Mouse (Mus musculus): ENCODE data around the gene Tnpo2. TPM values are rescaled to one million over a fixed set of nuclear protein-coding genes. Genes with fewer than 3 reads are reported as not detected.

The Tnpo2 gene
- polyA plus RNA-seq, 1 experiment from 2014 or later: 8.2 TPM

GRCm38 (mm10) chr8:85100076-85100665 lies 63.5 kb downstream of the Tnpo2 start:
- 65% methylated on average over 4 of the region's 4 CpGs for WGBS (ENCODE audit: insufficient replicate concordance)
- TF ChIP-seq CTCF (IDR thresholded peaks at IDR 0.05; ENCODE audit: low read depth): no peak
- no peak for TF ChIP-seq EP300 (IDR thresholded peaks at IDR 0.05; ENCODE audit: low read depth)
- no peak for ATAC-seq
- H3K9me3 ChIP-seq (ENCODE audit: low read length): 0 out of 2 replicates have a peak, but pooled peaks cover 2% of the 10 kb centered on the region
- no peaks in the 10 kb centered on the region for H3K4me1 ChIP-seq (ENCODE audit: insufficient read depth)
- H3K4me3 ChIP-seq (ENCODE audit: low read depth, low read length): no peak overlapping the region
- H3K36me3 ChIP-seq (replicated peaks; ENCODE audit: insufficient read depth, low read length): peaks cover 27% of the 10 kb centered on the region
- H3K27ac ChIP-seq (ENCODE audit: low read depth): no peak overlapping the region
- no peak for DNase-seq
- H3K4me2 ChIP-seq (ENCODE audit: low read depth, low read length): no peak overlapping the region
- H3K9ac ChIP-seq (replicated peaks): no peak overlapping the region
- H3K27me3 ChIP-seq (ENCODE audit: insufficient read depth, low read length): no peaks in the 10 kb centered on the region

Small RNAs within 50 kb of the gene (microRNA-seq; reads per million reads assigned to microRNA genes)
- gene Mir7070: 1.6 reads per million

Other genes with a start within 250 kb of the Tnpo2 start
- 4.7 and 5.4 TPM in 2 replicates for gene Nfix, start 236.6 kb upstream of the Tnpo2 start, polyA plus RNA-seq (2015; fragmentation: Nextera tagmentation; extraction: Ambion mirVana)
- 2.4 and 2.5 TPM in 2 replicates for gene Dand5, start 214.1 kb upstream of the Tnpo2 start, polyA plus RNA-seq (2015; fragmentation: Nextera tagmentation; extraction: Ambion mirVana)
- gene Gadd45gip1, start 205.4 kb upstream of the Tnpo2 start, polyA plus RNA-seq (2015; fragmentation: Nextera tagmentation; extraction: Ambion mirVana): 31.9 and 34.9 TPM in 2 replicates
- 154 and 164 TPM in 2 replicates for gene Rad23a, start 196.2 kb upstream of the Tnpo2 start, polyA plus RNA-seq (2015; fragmentation: Nextera tagmentation; extraction: Ambion mirVana)
- 331 and 375 TPM in 2 replicates for gene Calr, start 190.0 kb upstream of the Tnpo2 start, polyA plus RNA-seq (2015; fragmentation: Nextera tagmentation; extraction: Ambion mirVana)
- 30.3 and 33.6 TPM in 2 replicates for gene Farsa, start 179.9 kb upstream of the Tnpo2 start, polyA plus RNA-seq (2015; fragmentation: Nextera tagmentation; extraction: Ambion mirVana)
- 30.6 and 31.2 TPM in 2 replicates for gene Syce2, start 164.8 kb upstream of the Tnpo2 start, polyA plus RNA-seq (2015; fragmentation: Nextera tagmentation; extraction: Ambion mirVana)
- 139 and 141 TPM in 2 replicates for gene Gcdh, start 143.0 kb upstream of the Tnpo2 start, polyA plus RNA-seq (2015; fragmentation: Nextera tagmentation; extraction: Ambion mirVana)
- 133 and 149 TPM in 2 replicates for gene Klf1, start 135.0 kb upstream of the Tnpo2 start, polyA plus RNA-seq (2015; fragmentation: Nextera tagmentation; extraction: Ambion mirVana)
- gene Dnase2a, start 128.4 kb upstream of the Tnpo2 start, polyA plus RNA-seq (2015; fragmentation: Nextera tagmentation; extraction: Ambion mirVana): 15.4 and 16.0 TPM in 2 replicates
- 0.07 TPM in 1 of 2 replicates, not detected in the other for gene Mast1, start 99.6 kb upstream of the Tnpo2 start, polyA plus RNA-seq (2015; fragmentation: Nextera tagmentation; extraction: Ambion mirVana)
- gene Rtbdn, start 89.9 kb upstream of the Tnpo2 start, polyA plus RNA-seq (2015; fragmentation: Nextera tagmentation; extraction: Ambion mirVana): 0.09 TPM in 1 of 2 replicates, not detected in the other
- 0.89 TPM in 1 of 2 replicates, not detected in the other for gene Gm49661, start 67.5 kb upstream of the Tnpo2 start, polyA plus RNA-seq (2015; fragmentation: Nextera tagmentation; extraction: Ambion mirVana)
- 780 and 831 TPM in 2 replicates for gene Prdx2, start 67.3 kb upstream of the Tnpo2 start, polyA plus RNA-seq (2015; fragmentation: Nextera tagmentation; extraction: Ambion mirVana)
- gene Rnaseh2a, start 67.1 kb upstream of the Tnpo2 start, polyA plus RNA-seq (2015; fragmentation: Nextera tagmentation; extraction: Ambion mirVana): 67.1 and 70.8 TPM in 2 replicates
- gene Junb, start 58.2 kb upstream of the Tnpo2 start, polyA plus RNA-seq (2015; fragmentation: Nextera tagmentation; extraction: Ambion mirVana): 14.2 and 21.9 TPM in 2 replicates
- gene Hook2, start 46.3 kb upstream of the Tnpo2 start, polyA plus RNA-seq (2015; fragmentation: Nextera tagmentation; extraction: Ambion mirVana): 12.0 and 12.2 TPM in 2 replicates
- gene Best2, start 22.4 kb upstream of the Tnpo2 start, polyA plus RNA-seq (2015; fragmentation: Nextera tagmentation; extraction: Ambion mirVana): not detected in 2 replicates
- gene Asna1, start 11.6 kb upstream of the Tnpo2 start, polyA plus RNA-seq (2015; fragmentation: Nextera tagmentation; extraction: Ambion mirVana): 33.2 and 34.4 TPM in 2 replicates
- gene Trir, start 10.1 kb upstream of the Tnpo2 start, polyA plus RNA-seq (2015; fragmentation: Nextera tagmentation; extraction: Ambion mirVana): 63.0 and 73.6 TPM in 2 replicates
- gene Fbxw9, start 23.1 kb downstream of the Tnpo2 start, polyA plus RNA-seq (2015; fragmentation: Nextera tagmentation; extraction: Ambion mirVana): 14.4 and 14.9 TPM in 2 replicates
- not detected in 2 replicates for gene Gm5741, start 31.1 kb downstream of the Tnpo2 start, polyA plus RNA-seq (2015; fragmentation: Nextera tagmentation; extraction: Ambion mirVana)
- gene Dhps, start 34.8 kb downstream of the Tnpo2 start, polyA plus RNA-seq (2015; fragmentation: Nextera tagmentation; extraction: Ambion mirVana): 24.8 and 27.7 TPM in 2 replicates
- gene Wdr83os, start 43.8 kb downstream of the Tnpo2 start, polyA plus RNA-seq (2015; fragmentation: Nextera tagmentation; extraction: Ambion mirVana): 63.5 and 66.8 TPM in 2 replicates
- 17.6 and 18.4 TPM in 2 replicates for gene Wdr83, start 44.4 kb downstream of the Tnpo2 start, polyA plus RNA-seq (2015; fragmentation: Nextera tagmentation; extraction: Ambion mirVana)
- 42.6 and 44.6 TPM in 2 replicates for gene Man2b1, start 46.4 kb downstream of the Tnpo2 start, polyA plus RNA-seq (2015; fragmentation: Nextera tagmentation; extraction: Ambion mirVana)
- 2.0 and 5.2 TPM in 2 replicates for gene Zfp791, start 86.2 kb downstream of the Tnpo2 start, polyA plus RNA-seq (2015; fragmentation: Nextera tagmentation; extraction: Ambion mirVana)
- gene Cks1brt, start 115.0 kb downstream of the Tnpo2 start, polyA plus RNA-seq (2015; fragmentation: Nextera tagmentation; extraction: Ambion mirVana): not detected in 2 replicates
- gene Olfr371, start 189.1 kb downstream of the Tnpo2 start, polyA plus RNA-seq (2015; fragmentation: Nextera tagmentation; extraction: Ambion mirVana): not detected in 2 replicates

All from liver, postnatal 0 days (tissue).